Mouse (Mus musculus): ENCODE measurements around the gene Tmem14c. TPM values are rescaled to one million over a fixed set of nuclear protein-coding genes. Genes with fewer than 3 reads are reported as not detected.

Tmem14c gene
- 249 and 264 TPM in 2 replicates for polyA plus RNA-seq (2015; fragmentation: Nextera tagmentation; extraction: Ambion mirVana)

DNA sequence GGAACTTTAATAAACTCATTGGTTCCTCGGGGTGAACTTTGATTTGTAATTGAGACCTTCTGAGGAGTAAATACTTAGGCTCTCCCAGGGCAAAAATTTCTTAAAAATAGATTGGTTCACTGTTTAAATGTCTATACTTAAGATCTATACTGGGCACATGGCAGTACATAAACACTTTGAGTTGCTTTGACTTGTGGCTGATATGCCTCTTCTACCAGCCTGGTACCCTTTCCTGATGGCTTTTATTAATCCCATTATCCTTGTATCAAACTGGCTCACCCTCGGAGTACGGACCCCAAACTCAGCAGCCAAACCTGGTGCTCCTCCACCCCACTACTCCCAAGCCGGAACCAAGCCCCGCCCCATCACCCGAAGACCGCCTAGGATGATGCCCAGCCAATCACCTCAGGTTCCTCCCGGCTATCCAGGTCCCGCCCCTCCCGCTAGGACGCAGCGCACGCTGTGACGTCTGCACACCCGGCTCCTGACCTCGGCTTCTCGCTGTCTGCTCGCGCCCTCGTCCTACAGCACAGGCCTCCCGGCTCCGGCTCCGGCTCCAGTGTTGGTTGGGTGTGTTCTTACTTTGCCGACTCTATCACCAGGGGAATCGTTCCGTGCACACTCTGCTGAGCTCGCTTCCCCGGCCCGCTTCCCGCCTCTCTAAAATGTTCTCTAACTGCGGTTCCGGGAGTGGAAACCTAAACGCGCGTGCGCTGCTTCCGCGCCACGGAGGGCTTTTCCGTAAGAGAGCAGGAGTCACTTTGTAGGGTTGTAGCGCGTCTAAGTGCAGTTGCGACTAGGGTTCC, at the start of gene Tmem14c:
TSS of gene Tmem14c (plus strand) at position 464 of the 806 bp plus-strand sequence.
- H3K9ac ChIP-seq (ENCODE audit: low read length), result peak within 1 kb of the TSS; percentile 82
- H3K36me3 ChIP-seq (ENCODE audit: control insufficient read depth, insufficient read depth, low read length), result peaks cover 13% of the 10 kb centered on the region; the same call in 1 of the 2 replicates
- peak; percentile 98 for ATAC-seq (ENCODE audit: insufficient read depth, low FRiP score)
- H3K27me3 ChIP-seq (ENCODE audit: control insufficient read depth, insufficient read depth, low read length), result no peaks in the 10 kb centered on the region
- H3K9me3 ChIP-seq (replicated peaks; ENCODE audit: control insufficient read depth, low read length), result no peaks in the 10 kb centered on the region
- H3K4me1 ChIP-seq (ENCODE audit: control insufficient read depth, insufficient read depth, low read length), result peaks cover 14% of the 10 kb centered on the region
- H3K4me2 ChIP-seq (ENCODE audit: low read depth, low read length), result peak within 1 kb of the TSS; percentile 81
- H3K4me3 ChIP-seq (replicated peaks; ENCODE audit: low read length), result peak within 1 kb of the TSS; percentile 69
- WGBS, result under 1% methylated on average over 43 of the region's 43 CpGs
- peak within 1 kb of the TSS; percentile 95 for H3K27ac ChIP-seq (ENCODE audit: low read length)

- no peak overlapping the region for H3K27ac ChIP-seq (ENCODE audit: low read length)
- WGBS, result 89% methylated on average over 10 of the region's 10 CpGs
- no peak overlapping the region for H3K9ac ChIP-seq (ENCODE audit: low read length)
- H3K27me3 ChIP-seq (ENCODE audit: control insufficient read depth, insufficient read depth, low read length), result no peaks in the 10 kb centered on the region
- no peaks in the 10 kb centered on the region for H3K4me1 ChIP-seq (ENCODE audit: control insufficient read depth, insufficient read depth, low read length)
- no peaks in the 10 kb centered on the region for H3K36me3 ChIP-seq (ENCODE audit: control insufficient read depth, insufficient read depth, low read length)
- no peak overlapping the region for H3K4me3 ChIP-seq (replicated peaks; ENCODE audit: low read length)
- H3K9me3 ChIP-seq (replicated peaks; ENCODE audit: control insufficient read depth, low read length), result no peaks in the 10 kb centered on the region
- no peak overlapping the region for H3K4me2 ChIP-seq (ENCODE audit: low read depth, low read length)
- no peak for ATAC-seq (ENCODE audit: insufficient read depth, low FRiP score)
Observed at GRCm38 (mm10) chr13:40967609-40968008, 48.5 kb upstream of the Tmem14c start.

DNA sequence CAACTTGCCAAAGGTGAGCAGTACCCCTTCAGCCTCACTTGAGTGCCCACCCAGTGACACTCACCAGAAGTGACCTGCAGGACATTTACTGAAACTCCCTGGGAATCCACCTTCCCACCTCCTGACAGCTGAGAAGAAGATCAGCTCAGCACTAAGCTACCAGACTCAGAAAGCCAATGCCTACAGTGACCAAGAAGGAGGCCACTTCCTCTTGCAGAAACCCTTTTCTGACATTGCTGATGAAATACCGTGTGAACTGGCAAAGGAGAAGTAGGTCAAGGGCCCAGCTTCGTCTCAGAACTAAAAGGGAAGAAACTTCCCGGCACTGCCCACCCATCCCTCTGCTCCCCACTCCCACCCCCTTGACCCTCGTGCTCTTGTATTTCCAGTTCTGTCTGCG, 47.5 kb upstream of the Tmem14c start:
- no peaks in the 10 kb centered on the region for H3K9me3 ChIP-seq (replicated peaks; ENCODE audit: control insufficient read depth, low read length)
- H3K9ac ChIP-seq (ENCODE audit: low read length), result no peak overlapping the region
- H3K4me3 ChIP-seq (replicated peaks; ENCODE audit: low read length), result no peak overlapping the region
- no peak overlapping the region for H3K4me2 ChIP-seq (ENCODE audit: low read depth, low read length)
- no peaks in the 10 kb centered on the region for H3K4me1 ChIP-seq (ENCODE audit: control insufficient read depth, insufficient read depth, low read length)
- no peaks in the 10 kb centered on the region for H3K27me3 ChIP-seq (ENCODE audit: control insufficient read depth, insufficient read depth, low read length)
- H3K36me3 ChIP-seq (ENCODE audit: control insufficient read depth, insufficient read depth, low read length), result no peaks in the 10 kb centered on the region
- WGBS, result 58% methylated on average over 5 of the region's 5 CpGs
- H3K27ac ChIP-seq (ENCODE audit: low read length), result no peak overlapping the region
- ATAC-seq (ENCODE audit: insufficient read depth, low FRiP score), result no peak

GRCm38 (mm10) chr13:40969761-40970390, 46.2 kb upstream of the Tmem14c start:
- no peak for ATAC-seq (ENCODE audit: insufficient read depth, low FRiP score)
- Histone ChIP-seq H3K4me2 (ENCODE audit: low read depth, low read length) (no peak overlapping the region), H3K27me3 (ENCODE audit: control insufficient read depth, insufficient read depth, low read length) (no peaks in the 10 kb centered on the region), H3K4me1 (ENCODE audit: control insufficient read depth, insufficient read depth, low read length) (no peaks in the 10 kb centered on the region), H3K9me3 (replicated peaks; ENCODE audit: control insufficient read depth, low read length) (no peaks in the 10 kb centered on the region), H3K9ac (ENCODE audit: low read length) (no peak overlapping the region), H3K27ac (ENCODE audit: low read length) (no peak overlapping the region), H3K36me3 (ENCODE audit: control insufficient read depth, insufficient read depth, low read length) (no peaks in the 10 kb centered on the region), H3K4me3 (replicated peaks; ENCODE audit: low read length) (no peak overlapping the region)
- 87% methylated on average over 4 of the region's 4 CpGs for WGBS

GRCm38 (mm10) chr13:40971261-40971660, 44.8 kb upstream of the Tmem14c start:
- Histone ChIP-seq H3K9ac (ENCODE audit: low read length) (no peak overlapping the region), H3K4me2 (ENCODE audit: low read depth, low read length) (no peak overlapping the region), H3K27me3 (ENCODE audit: control insufficient read depth, insufficient read depth, low read length) (no peaks in the 10 kb centered on the region), H3K27ac (ENCODE audit: low read length) (no peak overlapping the region), H3K36me3 (ENCODE audit: control insufficient read depth, insufficient read depth, low read length) (no peaks in the 10 kb centered on the region), H3K4me3 (replicated peaks; ENCODE audit: low read length) (no peak overlapping the region), H3K4me1 (ENCODE audit: control insufficient read depth, insufficient read depth, low read length) (no peaks in the 10 kb centered on the region), H3K9me3 (replicated peaks; ENCODE audit: control insufficient read depth, low read length) (no peaks in the 10 kb centered on the region)
- ATAC-seq (ENCODE audit: insufficient read depth, low FRiP score), result no peak
- WGBS, result 75% methylated on average over 5 of the region's 5 CpGs

- Histone ChIP-seq H3K27me3 (ENCODE audit: control insufficient read depth, insufficient read depth, low read length) (no peaks in the 10 kb centered on the region), H3K27ac (ENCODE audit: low read length) (no peak overlapping the region), H3K9ac (ENCODE audit: low read length) (no peak overlapping the region), H3K36me3 (ENCODE audit: control insufficient read depth, insufficient read depth, low read length) (no peaks in the 10 kb centered on the region), H3K4me1 (ENCODE audit: control insufficient read depth, insufficient read depth, low read length) (no peaks in the 10 kb centered on the region), H3K9me3 (replicated peaks; ENCODE audit: control insufficient read depth, low read length) (no peaks in the 10 kb centered on the region), H3K4me2 (ENCODE audit: low read depth, low read length) (no peak overlapping the region), H3K4me3 (replicated peaks; ENCODE audit: low read length) (no peak overlapping the region)
- WGBS, result 67% methylated on average over 2 of the region's 2 CpGs
- ATAC-seq (ENCODE audit: insufficient read depth, low FRiP score), result no peak
Observed at GRCm38 (mm10) chr13:40971831-40972230, 44.3 kb upstream of the Tmem14c start.

DNA sequence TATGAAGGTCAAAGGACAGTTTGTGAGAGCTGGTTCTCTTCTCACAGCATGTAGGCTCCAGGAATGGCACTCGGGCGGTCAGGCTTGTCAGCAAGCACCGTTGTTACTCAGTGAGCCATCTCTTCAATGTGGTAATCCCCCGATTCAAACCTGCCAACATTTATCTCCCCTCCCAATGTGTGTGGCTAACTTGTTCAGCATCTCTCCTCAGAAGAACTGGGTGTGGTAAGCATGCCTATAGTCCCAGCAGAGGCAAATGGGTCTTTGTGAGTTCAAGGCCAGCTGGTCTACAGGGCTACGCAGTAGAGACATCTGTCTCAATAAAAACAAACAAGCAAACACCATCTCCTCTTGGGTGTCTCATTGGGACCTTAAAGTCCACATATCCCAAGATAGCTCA, 43.1 kb upstream of the Tmem14c start:
- H3K9me3 ChIP-seq (replicated peaks; ENCODE audit: control insufficient read depth, low read length), result no peaks in the 10 kb centered on the region
- H3K27me3 ChIP-seq (ENCODE audit: control insufficient read depth, insufficient read depth, low read length), result no peaks in the 10 kb centered on the region
- H3K4me1 ChIP-seq (ENCODE audit: control insufficient read depth, insufficient read depth, low read length), result no peaks in the 10 kb centered on the region
- ATAC-seq (ENCODE audit: insufficient read depth, low FRiP score), result no peak
- 86% methylated on average over 5 of the region's 5 CpGs for WGBS
- H3K4me3 ChIP-seq (replicated peaks; ENCODE audit: low read length), result no peak overlapping the region
- H3K36me3 ChIP-seq (ENCODE audit: control insufficient read depth, insufficient read depth, low read length), result no peaks in the 10 kb centered on the region
- H3K4me2 ChIP-seq (ENCODE audit: low read depth, low read length), result no peak overlapping the region
- no peak overlapping the region for H3K9ac ChIP-seq (ENCODE audit: low read length)
- H3K27ac ChIP-seq (ENCODE audit: low read length), result no peak overlapping the region

- H3K27ac ChIP-seq (ENCODE audit: low read length), result no peak overlapping the region
- no peaks in the 10 kb centered on the region for H3K36me3 ChIP-seq (ENCODE audit: control insufficient read depth, insufficient read depth, low read length)
- no peaks in the 10 kb centered on the region for H3K27me3 ChIP-seq (ENCODE audit: control insufficient read depth, insufficient read depth, low read length)
- H3K9ac ChIP-seq (ENCODE audit: low read length), result no peak overlapping the region
- 0 out of 2 replicates have a peak, but pooled peaks cover 7% of the 10 kb centered on the region for H3K4me1 ChIP-seq (ENCODE audit: control insufficient read depth, insufficient read depth, low read length)
- WGBS, result 12% methylated on average over 7 of the region's 7 CpGs
- no peak for ATAC-seq (ENCODE audit: insufficient read depth, low FRiP score)
- H3K9me3 ChIP-seq (replicated peaks; ENCODE audit: control insufficient read depth, low read length), result no peaks in the 10 kb centered on the region
- H3K4me2 ChIP-seq (ENCODE audit: low read depth, low read length), result no peak overlapping the region
- no peak overlapping the region for H3K4me3 ChIP-seq (replicated peaks; ENCODE audit: low read length)
Observed at GRCm38 (mm10) chr13:40977609-40978008, 38.5 kb upstream of the Tmem14c start.

DNA sequence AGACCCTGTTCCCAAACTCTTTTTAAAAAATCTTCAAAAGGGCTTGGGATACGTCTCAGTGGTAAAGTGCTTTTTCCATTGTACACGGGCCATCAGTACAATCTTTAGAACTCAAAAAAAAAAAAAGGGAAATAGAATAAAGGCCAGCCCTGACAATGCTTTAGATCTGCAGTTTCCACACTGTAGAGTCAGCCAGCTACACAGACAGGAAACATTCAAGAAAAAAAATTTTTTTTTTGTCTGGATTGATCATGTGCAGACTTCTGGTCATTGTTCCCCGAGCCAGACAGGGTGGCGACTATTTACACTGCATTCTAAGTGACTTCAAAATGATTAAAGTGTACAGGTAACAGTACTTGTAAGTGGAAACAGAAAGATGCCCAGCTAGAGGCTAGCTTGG, 37.4 kb upstream of the Tmem14c start:
- H3K9ac ChIP-seq (ENCODE audit: low read length), result no peak overlapping the region
- H3K4me2 ChIP-seq (ENCODE audit: low read depth, low read length), result no peak overlapping the region
- H3K27ac ChIP-seq (ENCODE audit: low read length), result no peak overlapping the region
- H3K4me1 ChIP-seq (ENCODE audit: control insufficient read depth, insufficient read depth, low read length), result 0 out of 2 replicates have a peak, but pooled peaks cover 7% of the 10 kb centered on the region
- ATAC-seq (ENCODE audit: insufficient read depth, low FRiP score), result no peak
- WGBS, result 50% methylated on average over 4 of the region's 4 CpGs
- no peaks in the 10 kb centered on the region for H3K36me3 ChIP-seq (ENCODE audit: control insufficient read depth, insufficient read depth, low read length)
- no peak overlapping the region for H3K4me3 ChIP-seq (replicated peaks; ENCODE audit: low read length)
- H3K27me3 ChIP-seq (ENCODE audit: control insufficient read depth, insufficient read depth, low read length), result no peaks in the 10 kb centered on the region
- H3K9me3 ChIP-seq (replicated peaks; ENCODE audit: control insufficient read depth, low read length), result no peaks in the 10 kb centered on the region
